Mouse (Mus musculus) B cell, adult 62 days (primary cell): ENCODE results near the gene Xcl1. TPM values are rescaled to one million over a fixed set of nuclear protein-coding genes. Genes with fewer than 3 reads are reported as not detected.

Experiments
- total RNA-seq: library from RNA; stranded (reverse); gene quantifications from 4 replicates; pipeline ENCODE4 v1.2.4, GENCODE M21; 2023

Gene Xcl1
- total RNA-seq = 1.3 to 5.2 TPM (median 3.9 TPM) in 4 replicates

DNA sequence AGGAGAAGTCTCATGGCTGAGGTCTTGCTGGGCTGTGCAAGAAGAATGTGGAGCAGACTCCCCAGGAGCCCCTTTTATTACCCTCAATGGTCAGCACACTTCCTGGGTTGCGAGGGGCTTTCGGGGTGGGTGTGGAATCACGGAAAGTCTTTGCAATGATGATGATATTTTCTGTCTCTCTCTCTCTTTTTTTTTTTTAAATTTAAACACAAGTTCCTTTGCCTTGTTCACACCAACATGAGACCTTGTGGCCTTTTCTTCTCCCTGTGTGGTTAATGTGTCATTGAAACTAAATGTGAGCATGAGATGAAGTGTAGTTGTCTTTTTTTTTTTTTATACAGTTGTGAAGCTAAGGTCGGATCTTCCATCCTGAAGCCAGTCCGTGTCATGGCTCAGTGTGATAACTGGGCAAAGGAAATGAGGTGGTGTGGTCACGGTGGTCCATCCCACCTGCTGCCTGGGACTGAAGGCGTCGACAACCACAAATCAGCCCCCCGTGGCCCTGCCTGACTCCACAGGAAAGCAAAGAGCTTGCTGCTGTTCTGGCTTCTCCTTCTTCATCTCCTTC, at the start of gene Xcl1:
TSS of gene Xcl1 (minus strand) at position 51 of the 568 bp plus-strand sequence.

Other genes with a start within 250 kb of the Xcl1 start
- gene Dpt, start 138.9 kb downstream of the Xcl1 start, total RNA-seq = not detected in 4 replicates
- 0.20 to 1.6 TPM (median 0.72 TPM) in 4 replicates for gene Tbx19, start 225.2 kb upstream of the Xcl1 start, total RNA-seq